Mouse (Mus musculus) stomach, embryonic 15.5 days (tissue): ENCODE data around the gene Efcab6. TPM values are rescaled to one million over a fixed set of nuclear protein-coding genes. Genes with fewer than 3 reads are reported as not detected.

Experiments used
- ATAC-seq: fragments of 200-750 bp; cut with Nextera tagmentation; 2 replicates; pipeline ENCODE4 v1.8.0; 2017; ENCODE audit warnings: low read depth, moderate number of reproducible peaks, moderate TSS enrichment; ENCODE audit not compliant: insufficient read depth, low FRiP score
- H3K27ac ChIP-seq: fragments of 300-500 bp; sonication (generic); 2 replicates; pipeline ENCODE4 v1.5.1; 2015; ENCODE audit warnings: mild to moderate bottlenecking, inconsistent platforms
- H3K27me3 ChIP-seq: fragments of 300-500 bp; sonication (generic); replicated peaks from 2 replicates; pipeline ENCODE4 v1.6.1; 2015; ENCODE audit warnings: inconsistent platforms
- H3K36me3 ChIP-seq: fragments of 300-500 bp; sonication (generic); 2 replicates; pipeline ENCODE4 v1.6.1; 2015; ENCODE audit warnings: inconsistent platforms
- H3K4me1 ChIP-seq: fragments of 300-500 bp; sonication (generic); 2 replicates; pipeline ENCODE4 v1.6.1; 2015; ENCODE audit warnings: inconsistent platforms
- H3K4me2 ChIP-seq: fragments of 300-500 bp; sonication (generic); 2 replicates; pipeline ENCODE4 v1.6.1; 2015; ENCODE audit warnings: mild to moderate bottlenecking, inconsistent platforms
- H3K4me3 ChIP-seq: fragments of 300-500 bp; sonication (generic); replicated peaks from 2 replicates; pipeline ENCODE4 v1.5.1; 2015; ENCODE audit warnings: inconsistent platforms
- H3K9ac ChIP-seq: fragments of 300-500 bp; sonication (generic); 2 replicates; pipeline ENCODE4 v1.6.1; 2015; ENCODE audit warnings: inconsistent platforms
- H3K9me3 ChIP-seq: fragments of 300-500 bp; sonication (generic); 2 replicates; pipeline ENCODE4 v1.6.1; 2016; ENCODE audit warnings: inconsistent platforms
- WGBS: fragments of 180-500 bp; shearing (Covaris S2); methylation state at CpG from one replicate; pipeline ENCODE4 v1.1.7; 2015; 5-methylcytosine and 5-hydroxymethylcytosine counted together
- polyA plus RNA-seq: library from polyadenylated mRNA; unstranded; fragments of >200 nt; fragmentation: Nextera tagmentation; extraction: Ambion mirVana; gene quantifications from 2 replicates; pipeline ENCODE4 v1.2.1, GENCODE M21; 2015

The Efcab6 gene
- polyA plus RNA-seq, 1 experiment from 2014 or later = 0.19 TPM

DNA sequence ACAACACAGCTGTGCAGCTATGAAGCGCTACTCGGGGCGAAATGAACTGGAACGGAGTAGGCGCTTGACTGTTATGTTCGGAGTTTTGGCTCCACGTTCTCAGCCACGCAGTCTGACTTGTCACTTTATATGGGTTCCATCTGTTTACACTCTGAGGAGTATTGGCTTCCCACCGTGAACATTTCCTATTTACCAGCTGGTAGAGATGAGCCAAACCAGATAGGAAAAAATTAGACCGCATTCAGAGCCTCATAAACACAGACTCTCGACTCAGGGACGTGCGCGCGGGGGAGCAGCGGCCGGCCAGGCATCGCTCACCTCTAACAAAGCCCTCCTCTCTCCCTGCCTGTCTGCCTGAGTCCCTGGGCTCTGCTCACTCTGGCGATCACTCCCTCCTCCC, 67.1 kb downstream of the Efcab6 start:
- peak overlapping the region; percentile 34 for H3K4me2 ChIP-seq
- no peak overlapping the region for H3K9ac ChIP-seq

DNA sequence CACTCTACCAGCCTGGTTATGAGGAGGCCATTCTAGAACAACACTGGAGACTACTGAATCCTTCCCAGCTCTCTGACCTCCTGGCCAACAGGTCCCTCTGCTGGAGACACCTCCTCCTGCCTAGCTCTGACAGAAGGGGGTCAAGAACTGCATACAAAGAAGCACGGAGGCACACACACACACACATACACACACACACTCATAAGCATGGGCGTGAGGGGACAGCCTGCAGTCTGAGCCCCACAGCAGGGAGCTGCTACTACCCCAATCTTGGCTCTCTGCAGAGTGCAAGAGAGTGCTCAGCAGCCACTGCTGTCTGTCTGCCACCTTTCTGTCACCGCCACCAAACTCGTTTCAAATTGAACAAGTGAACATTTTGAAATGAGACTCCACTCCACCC, 67.6 kb downstream of the Efcab6 start:
- H3K4me2 ChIP-seq = no peak overlapping the region
- 18% methylated on average over 4 of the region's 4 CpGs for WGBS
- H3K36me3 ChIP-seq = no peaks in the 10 kb centered on the region
- H3K9me3 ChIP-seq = no peaks in the 10 kb centered on the region
- H3K4me1 ChIP-seq = no peaks in the 10 kb centered on the region
- H3K27ac ChIP-seq = peak overlapping the region; percentile 57
- ATAC-seq = no peak
- no peak overlapping the region for H3K4me3 ChIP-seq
- no peak overlapping the region for H3K9ac ChIP-seq
- H3K27me3 ChIP-seq = no peaks in the 10 kb centered on the region

More for the DNA sequence above, 67.1 kb downstream of the Efcab6 start:
- Histone ChIP-seq H3K4me1 (no peaks in the 10 kb centered on the region), H3K27ac (peak overlapping the region; percentile 31; the same call in 1 of the 2 replicates), H3K4me3 (peak overlapping the region; percentile 6; the same call in 1 of the 2 replicates), H3K36me3 (no peaks in the 10 kb centered on the region), H3K9me3 (no peaks in the 10 kb centered on the region), H3K27me3 (no peaks in the 10 kb centered on the region)
- peak; percentile 47; the same call in 1 of the 2 replicates for ATAC-seq
- WGBS = 12% methylated on average over 19 of the region's 19 CpGs

DNA sequence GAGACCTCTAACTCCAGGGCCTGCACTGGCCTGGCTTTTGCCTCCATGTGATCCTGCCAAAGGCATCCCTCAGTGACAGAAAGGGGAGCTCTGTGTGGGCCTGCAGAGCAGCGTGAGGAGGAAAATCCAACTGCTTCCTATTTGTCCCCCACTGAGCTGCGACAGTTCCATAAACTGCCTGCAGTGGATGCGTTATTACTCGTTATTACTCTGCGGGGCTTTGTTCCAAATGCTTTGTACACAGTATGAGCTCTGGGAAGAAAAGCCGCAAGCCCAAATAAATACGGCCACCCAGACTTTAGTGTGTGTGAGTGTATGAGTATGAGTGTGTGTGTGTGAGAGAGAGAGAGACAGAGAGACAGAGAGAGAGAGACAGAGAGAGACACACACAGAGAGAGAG, 68.3 kb downstream of the Efcab6 start:
- Histone ChIP-seq H3K9ac (no peak overlapping the region), H3K4me3 (no peak overlapping the region), H3K27ac (0 out of 2 replicates have a peak overlapping the region, but pooled peaks have one; percentile 57), H3K9me3 (no peaks in the 10 kb centered on the region), H3K4me2 (no peak overlapping the region), H3K36me3 (no peaks in the 10 kb centered on the region), H3K4me1 (no peaks in the 10 kb centered on the region), H3K27me3 (no peaks in the 10 kb centered on the region)
- 54% methylated on average over 7 of the region's 7 CpGs for WGBS
- ATAC-seq = no peak

DNA sequence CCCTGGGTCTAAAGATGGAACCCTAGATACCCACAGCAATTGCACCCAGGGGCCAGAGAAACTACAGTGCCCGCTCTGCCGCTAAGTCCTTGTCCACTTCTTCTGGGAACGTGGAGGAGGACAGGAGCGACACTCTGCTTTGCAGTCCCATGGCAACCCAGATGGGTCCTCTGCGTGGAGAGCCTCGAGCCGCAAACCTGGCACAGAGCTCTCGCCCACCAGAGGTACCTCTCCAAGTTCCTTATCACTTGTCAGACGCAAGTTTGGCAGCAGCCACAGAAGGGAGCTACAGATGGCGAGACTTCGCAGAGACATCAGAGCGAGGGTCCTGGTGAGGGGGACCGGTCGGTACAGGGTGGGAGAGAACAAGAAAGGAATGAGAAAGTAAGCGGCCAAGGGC, 73.0 kb downstream of the Efcab6 start:
- no peaks in the 10 kb centered on the region for H3K36me3 ChIP-seq
- no peak overlapping the region for H3K9ac ChIP-seq
- no peak overlapping the region for H3K4me2 ChIP-seq
- no peak for ATAC-seq
- H3K4me3 ChIP-seq = no peak overlapping the region
- peaks cover 3% of the 10 kb centered on the region; the same call in 1 of the 2 replicates for H3K4me1 ChIP-seq
- H3K9me3 ChIP-seq = no peaks in the 10 kb centered on the region
- no peak overlapping the region for H3K27ac ChIP-seq
- no peaks in the 10 kb centered on the region for H3K27me3 ChIP-seq
- 86% methylated on average over 15 of the region's 15 CpGs for WGBS

DNA sequence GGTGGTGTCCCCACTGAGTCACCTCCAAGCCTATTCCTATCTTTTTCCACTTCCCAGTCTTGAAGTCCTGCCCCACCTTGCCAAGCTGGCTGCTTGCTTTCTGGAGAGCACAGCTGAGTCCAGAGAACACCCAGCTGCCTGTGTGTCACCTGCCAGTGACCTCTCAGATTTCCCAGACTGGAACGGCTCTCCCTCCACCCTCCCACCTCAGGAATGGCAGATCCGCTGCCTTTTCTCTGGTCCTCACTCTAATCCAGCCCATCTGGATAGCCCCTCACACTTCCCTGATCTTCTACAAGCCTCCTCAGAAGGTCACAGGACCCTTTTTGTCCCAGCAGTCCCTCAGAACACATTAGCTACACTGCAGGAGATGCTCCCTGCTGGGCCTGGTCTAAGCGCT, 73.7 kb downstream of the Efcab6 start:
- Histone ChIP-seq H3K36me3 (no peaks in the 10 kb centered on the region), H3K4me1 (peaks cover 3% of the 10 kb centered on the region; the same call in 1 of the 2 replicates), H3K4me3 (no peak overlapping the region), H3K9ac (no peak overlapping the region), H3K4me2 (no peak overlapping the region), H3K9me3 (no peaks in the 10 kb centered on the region), H3K27me3 (no peaks in the 10 kb centered on the region), H3K27ac (no peak overlapping the region)
- WGBS = 14% methylated on average over 3 of the region's 3 CpGs
- ATAC-seq = no peak

DNA sequence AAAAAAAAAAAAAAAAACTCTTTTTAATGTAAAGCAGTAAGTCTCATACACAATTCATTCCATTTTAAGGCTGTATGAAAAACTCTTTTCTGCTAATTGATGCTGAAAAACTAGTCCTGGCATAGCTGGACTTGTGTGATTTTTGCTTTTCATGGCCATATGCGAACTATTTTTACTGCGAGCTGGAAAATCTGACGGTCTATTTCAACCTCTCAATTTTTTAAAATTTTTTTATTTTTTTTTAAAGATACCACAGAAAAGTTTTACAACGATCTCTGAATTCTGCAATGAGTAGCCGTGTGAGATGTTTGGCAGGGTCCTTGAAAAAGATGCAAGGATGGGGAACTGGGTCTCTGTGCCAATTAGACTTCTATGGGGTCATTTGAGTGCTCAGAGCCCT, 75.9 kb downstream of the Efcab6 start:
- Histone ChIP-seq H3K36me3 (no peaks in the 10 kb centered on the region), H3K4me1 (peaks cover 3% of the 10 kb centered on the region; the same call in 1 of the 2 replicates), H3K9ac (no peak overlapping the region), H3K27me3 (no peaks in the 10 kb centered on the region), H3K4me2 (no peak overlapping the region), H3K9me3 (no peaks in the 10 kb centered on the region), H3K4me3 (no peak overlapping the region), H3K27ac (no peak overlapping the region)
- ATAC-seq = no peak
- 89% methylated on average over 5 of the region's 5 CpGs for WGBS

DNA sequence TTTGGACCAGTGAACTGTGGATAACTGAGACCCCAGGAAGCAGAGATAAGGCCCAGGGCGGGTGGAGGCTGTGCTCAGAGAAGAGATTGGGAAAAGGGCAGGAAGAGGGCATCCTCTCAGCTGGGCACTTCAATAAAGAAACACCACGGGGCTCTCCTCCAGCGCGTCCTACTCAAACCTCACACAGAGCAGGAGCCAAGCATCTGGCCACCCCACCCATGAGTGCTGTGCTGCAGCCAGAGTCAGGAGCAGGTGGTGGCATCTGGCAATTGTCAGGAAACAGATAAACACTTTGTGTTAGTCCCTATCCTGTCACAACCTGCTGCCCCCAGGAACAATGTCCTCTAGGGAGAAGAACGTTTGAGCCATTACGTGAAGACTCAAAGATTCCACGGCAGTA, 77.1 kb downstream of the Efcab6 start:
- H3K27ac ChIP-seq = no peak overlapping the region
- no peak for ATAC-seq
- no peaks in the 10 kb centered on the region for H3K27me3 ChIP-seq
- H3K9me3 ChIP-seq = no peaks in the 10 kb centered on the region
- H3K9ac ChIP-seq = no peak overlapping the region
- H3K4me3 ChIP-seq = no peak overlapping the region
- H3K36me3 ChIP-seq = no peaks in the 10 kb centered on the region
- H3K4me1 ChIP-seq = peaks cover 3% of the 10 kb centered on the region; the same call in 1 of the 2 replicates
- H3K4me2 ChIP-seq = no peak overlapping the region
- WGBS = 45% methylated on average over 7 of the region's 7 CpGs

DNA sequence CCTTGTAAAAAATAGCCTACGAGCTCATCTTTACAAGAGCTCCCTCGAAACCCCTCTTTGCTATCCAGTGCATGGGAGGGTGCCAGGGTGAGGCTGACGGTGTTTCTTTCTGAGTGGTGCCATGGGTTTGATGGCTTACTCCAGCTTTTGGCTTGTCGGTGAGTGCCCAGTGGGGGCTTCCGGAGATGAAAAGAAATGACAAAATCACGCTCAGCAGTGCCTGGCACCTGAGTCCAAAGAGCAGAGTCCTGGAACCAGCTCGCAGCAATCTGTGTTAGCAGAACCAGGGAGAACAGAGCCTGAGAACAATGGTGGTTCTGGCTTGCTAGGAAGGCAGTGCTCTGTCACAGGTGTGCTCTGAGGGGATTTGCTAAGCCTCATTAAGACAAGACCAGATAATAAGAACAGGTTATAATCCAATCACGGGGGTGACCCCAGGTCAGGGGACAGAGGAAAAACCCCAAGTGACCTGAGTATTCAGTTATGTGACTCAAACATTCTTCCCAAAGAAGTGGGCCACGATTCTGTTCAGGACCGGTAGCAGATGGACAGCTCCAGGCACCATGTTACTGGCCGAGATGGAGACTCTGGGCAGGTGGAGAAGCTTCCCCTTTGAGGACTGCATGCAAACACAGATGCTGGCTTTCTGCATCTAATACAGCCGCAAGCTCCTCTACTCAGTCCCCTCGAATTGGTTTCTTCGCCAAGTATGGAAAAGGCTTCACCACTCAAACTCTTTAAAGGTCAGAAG, 82.8 kb downstream of the Efcab6 start:
- H3K9ac ChIP-seq = no peak overlapping the region
- no peaks in the 10 kb centered on the region for H3K4me1 ChIP-seq
- no peak overlapping the region for H3K4me3 ChIP-seq
- H3K27ac ChIP-seq = no peak overlapping the region
- WGBS = 62% methylated on average over 14 of the region's 14 CpGs
- no peak for ATAC-seq
- H3K36me3 ChIP-seq = no peaks in the 10 kb centered on the region
- no peaks in the 10 kb centered on the region for H3K27me3 ChIP-seq
- no peaks in the 10 kb centered on the region for H3K9me3 ChIP-seq
- no peak overlapping the region for H3K4me2 ChIP-seq

DNA sequence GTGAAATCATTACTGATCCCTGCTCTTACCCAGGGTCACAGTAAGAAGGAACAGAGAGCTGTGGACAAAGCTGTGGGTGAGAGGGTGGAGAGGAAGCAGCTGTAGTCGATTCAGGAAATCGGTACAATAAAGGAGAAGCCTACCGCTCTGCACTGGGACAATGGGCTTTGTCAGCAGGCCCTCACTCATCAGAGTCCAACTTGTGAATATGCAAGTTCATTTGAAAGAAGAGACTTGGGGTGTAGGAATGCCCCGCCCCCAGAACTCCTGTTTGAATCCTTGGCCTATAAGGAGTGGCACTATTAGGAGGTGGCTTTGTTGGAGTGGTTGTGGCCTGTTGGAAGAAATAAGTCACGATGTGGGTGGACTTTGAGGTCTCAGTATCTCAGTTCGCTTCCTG, 86.3 kb downstream of the Efcab6 start:
- H3K9me3 ChIP-seq = no peaks in the 10 kb centered on the region
- no peak overlapping the region for H3K4me3 ChIP-seq
- no peaks in the 10 kb centered on the region for H3K36me3 ChIP-seq
- H3K4me1 ChIP-seq = no peaks in the 10 kb centered on the region
- H3K27me3 ChIP-seq = no peaks in the 10 kb centered on the region
- ATAC-seq = no peak
- no peak overlapping the region for H3K27ac ChIP-seq
- WGBS = 72% methylated on average over 6 of the region's 6 CpGs
- no peak overlapping the region for H3K4me2 ChIP-seq
- H3K9ac ChIP-seq = no peak overlapping the region

DNA sequence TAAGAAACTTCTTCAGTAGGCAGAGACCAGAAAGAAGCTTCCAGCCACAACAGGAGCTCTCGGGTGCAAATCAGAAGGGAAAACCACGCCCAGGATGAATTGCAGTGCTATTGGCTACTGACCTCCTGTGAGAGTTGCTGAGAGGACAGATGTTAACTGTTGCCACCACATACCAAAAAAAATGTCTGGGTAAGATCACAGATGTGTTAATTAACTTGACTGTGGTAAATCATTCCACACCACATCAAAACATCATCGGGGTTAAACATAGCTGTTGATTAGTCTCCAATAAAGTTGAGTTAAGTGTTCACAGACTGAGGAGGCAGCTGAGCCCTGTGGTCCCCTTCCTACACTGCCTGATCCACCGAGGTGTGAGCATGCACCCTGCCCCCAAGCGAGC, 88.1 kb downstream of the Efcab6 start:
- no peak overlapping the region for H3K27ac ChIP-seq
- H3K4me3 ChIP-seq = no peak overlapping the region
- no peak for ATAC-seq
- no peaks in the 10 kb centered on the region for H3K4me1 ChIP-seq
- no peaks in the 10 kb centered on the region for H3K27me3 ChIP-seq
- H3K36me3 ChIP-seq = no peaks in the 10 kb centered on the region
- no peak overlapping the region for H3K4me2 ChIP-seq
- WGBS = 19% methylated on average over 5 of the region's 5 CpGs
- H3K9ac ChIP-seq = no peak overlapping the region
- H3K9me3 ChIP-seq = no peaks in the 10 kb centered on the region

DNA sequence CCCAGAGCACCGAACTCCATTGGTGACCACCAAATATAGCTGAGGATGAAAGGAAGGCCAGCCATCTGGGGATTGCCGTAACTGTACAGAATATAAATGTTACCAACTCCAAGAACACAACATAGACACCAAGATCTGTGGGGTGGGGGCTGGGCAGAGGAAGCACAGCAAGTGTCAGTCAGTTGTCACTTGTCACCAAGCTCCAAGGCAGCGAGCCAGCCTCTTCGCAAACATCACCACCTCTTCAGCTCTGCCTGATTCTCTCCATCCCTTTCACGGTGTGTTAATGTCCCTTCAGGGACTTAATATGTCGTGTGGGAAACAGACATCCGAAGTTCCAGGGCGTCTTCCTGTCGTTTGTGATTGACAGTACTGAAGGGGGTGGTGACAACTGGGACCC, 93.0 kb downstream of the Efcab6 start:
- no peak for ATAC-seq
- H3K4me1 ChIP-seq = no peaks in the 10 kb centered on the region
- H3K27me3 ChIP-seq = no peaks in the 10 kb centered on the region
- no peaks in the 10 kb centered on the region for H3K36me3 ChIP-seq
- no peak overlapping the region for H3K4me2 ChIP-seq
- WGBS = 71% methylated on average over 9 of the region's 9 CpGs
- no peak overlapping the region for H3K4me3 ChIP-seq
- no peak overlapping the region for H3K27ac ChIP-seq
- H3K9me3 ChIP-seq = no peaks in the 10 kb centered on the region
- no peak overlapping the region for H3K9ac ChIP-seq

DNA sequence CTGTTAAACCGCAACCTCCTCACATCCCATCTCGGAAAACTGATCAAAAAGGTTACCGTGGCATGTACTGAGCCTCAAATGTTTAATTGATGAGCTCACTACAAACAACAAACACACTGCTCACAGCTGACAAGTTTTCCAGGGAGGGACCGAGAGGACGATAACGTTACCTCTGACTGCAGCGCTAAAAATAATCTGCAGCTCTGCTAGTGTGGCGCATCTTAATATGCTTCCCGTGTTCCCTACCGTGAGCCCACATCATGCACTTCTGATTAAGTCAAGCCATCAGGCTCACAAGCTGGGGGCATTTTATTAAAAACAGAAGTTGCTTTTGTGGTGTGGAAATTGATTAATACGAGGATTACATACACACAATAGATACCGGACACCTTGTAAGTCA, 97.4 kb downstream of the Efcab6 start:
- Histone ChIP-seq H3K27ac (no peak overlapping the region), H3K9ac (no peak overlapping the region), H3K4me2 (no peak overlapping the region), H3K4me3 (no peak overlapping the region), H3K27me3 (no peaks in the 10 kb centered on the region), H3K4me1 (no peaks in the 10 kb centered on the region), H3K36me3 (no peaks in the 10 kb centered on the region), H3K9me3 (no peaks in the 10 kb centered on the region)
- 79% methylated on average over 12 of the region's 12 CpGs for WGBS
- ATAC-seq = no peak

DNA sequence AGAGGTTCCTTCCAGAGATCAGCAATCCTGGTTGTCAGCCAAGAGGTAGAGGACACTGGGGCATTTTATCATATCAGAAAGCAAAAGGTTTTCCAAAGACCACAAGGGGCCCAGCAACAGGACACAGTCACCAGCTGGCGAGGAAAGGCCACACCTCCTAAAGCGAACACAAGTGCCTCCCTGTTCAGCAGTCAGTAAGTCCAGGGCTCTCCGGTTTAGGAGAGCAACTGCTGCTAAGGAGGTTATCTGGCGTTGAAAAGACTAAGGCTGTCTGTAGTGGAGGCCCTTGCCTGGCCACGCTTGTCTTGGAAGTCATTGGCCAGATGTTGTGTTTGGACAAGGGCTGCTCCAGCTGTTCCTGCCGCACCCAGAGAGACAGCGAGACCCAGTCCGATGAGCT, 100.1 kb downstream of the Efcab6 start:
- Histone ChIP-seq H3K4me3 (no peak overlapping the region), H3K9me3 (no peaks in the 10 kb centered on the region), H3K4me2 (no peak overlapping the region), H3K9ac (no peak overlapping the region), H3K27ac (no peak overlapping the region), H3K4me1 (no peaks in the 10 kb centered on the region), H3K27me3 (no peaks in the 10 kb centered on the region), H3K36me3 (no peaks in the 10 kb centered on the region)
- WGBS = 51% methylated on average over 8 of the region's 8 CpGs
- no peak for ATAC-seq
